Mouse (Mus musculus): ENCODE data around the gene Gdpgp1. TPM values are rescaled to one million over a fixed set of nuclear protein-coding genes. Genes with fewer than 3 reads are reported as not detected.
A peak's percentile ranks its signal among the peaks of the same experiment; 100 is the strongest.

Gdpgp1 gene
- polyA plus RNA-seq, 1 experiment: 5.3 TPM

DNA sequence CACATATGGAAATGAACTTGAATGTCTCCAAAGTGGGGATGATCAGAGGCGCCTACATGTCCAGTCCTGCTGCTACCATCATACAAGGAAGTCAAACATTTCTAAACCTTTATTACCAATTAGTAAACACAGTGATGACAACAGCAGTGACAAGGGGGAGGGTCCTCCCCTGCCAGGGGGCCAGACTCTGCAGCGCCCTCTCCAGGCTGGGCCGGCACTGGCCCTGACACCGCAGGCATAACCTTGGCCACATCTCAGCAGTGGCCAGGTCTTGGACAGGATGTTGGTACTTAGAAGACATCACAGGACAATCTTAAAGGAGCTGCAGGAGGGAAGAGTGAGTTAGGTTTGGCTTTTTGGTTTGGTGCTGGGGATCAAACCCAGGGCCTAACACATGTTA, 5.6 kb upstream of the Gdpgp1 start:
- H3K27ac ChIP-seq (ENCODE audit: control insufficient read depth, insufficient read depth, low read length): no peak overlapping the region
- TF ChIP-seq CTCF (IDR thresholded peaks at IDR 0.05; ENCODE audit: borderline replicate concordance, control insufficient read depth, extremely low read depth, insufficient read depth, low read length, poor library complexity): no peak
- TF ChIP-seq POLR2A (IDR thresholded peaks at IDR 0.05; ENCODE audit: control insufficient read depth, extremely low read depth, insufficient read depth, low read length, poor library complexity): no peak
- DNase-seq: no peak
- H3K36me3 ChIP-seq (ENCODE audit: control insufficient read depth, insufficient read depth, low read length): peaks cover 31% of the 10 kb centered on the region
- WGBS: 96% methylated on average over 4 of the region's 4 CpGs
- no peaks in the 10 kb centered on the region for H3K27me3 ChIP-seq (ENCODE audit: control insufficient read depth, insufficient read depth, low read length)
- H3K4me3 ChIP-seq (ENCODE audit: control insufficient read depth, insufficient read depth, low read length): no peak overlapping the region
- H3K4me1 ChIP-seq (replicated peaks; ENCODE audit: control insufficient read depth, insufficient read depth, low read length): peaks cover 5% of the 10 kb centered on the region; the same call in 1 of the 2 replicates

DNA sequence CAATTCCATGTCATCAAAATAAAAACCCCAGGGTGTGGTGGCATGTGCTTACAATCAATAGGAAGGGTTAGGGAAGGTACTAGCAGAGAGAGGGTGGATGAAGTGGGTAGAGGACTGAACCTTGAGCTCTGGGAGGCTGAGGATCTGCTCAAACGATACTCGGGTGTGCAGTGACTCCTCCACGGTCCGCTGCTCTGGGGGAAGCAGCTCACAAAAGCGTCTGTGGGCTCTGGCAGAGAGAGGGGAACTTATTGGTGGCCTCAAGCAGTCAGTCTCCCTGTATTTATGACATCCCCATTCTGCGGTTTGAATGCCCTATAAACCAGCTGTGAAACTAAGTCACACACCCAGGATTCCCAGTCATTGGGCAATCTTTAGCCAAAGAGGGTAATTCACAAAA, 2.5 kb upstream of the Gdpgp1 start:
- DNase-seq: no peak
- Histone ChIP-seq H3K4me3 (ENCODE audit: control insufficient read depth, insufficient read depth, low read length) (no peak overlapping the region), H3K4me1 (replicated peaks; ENCODE audit: control insufficient read depth, insufficient read depth, low read length) (peaks cover 10% of the 10 kb centered on the region), H3K36me3 (ENCODE audit: control insufficient read depth, insufficient read depth, low read length) (peaks cover 15% of the 10 kb centered on the region), H3K27me3 (ENCODE audit: control insufficient read depth, insufficient read depth, low read length) (no peaks in the 10 kb centered on the region), H3K27ac (ENCODE audit: control insufficient read depth, insufficient read depth, low read length) (no peak overlapping the region)
- no peak for TF ChIP-seq POLR2A (IDR thresholded peaks at IDR 0.05; ENCODE audit: control insufficient read depth, extremely low read depth, insufficient read depth, low read length, poor library complexity)
- 46% methylated on average over 6 of the region's 6 CpGs for WGBS

DNA sequence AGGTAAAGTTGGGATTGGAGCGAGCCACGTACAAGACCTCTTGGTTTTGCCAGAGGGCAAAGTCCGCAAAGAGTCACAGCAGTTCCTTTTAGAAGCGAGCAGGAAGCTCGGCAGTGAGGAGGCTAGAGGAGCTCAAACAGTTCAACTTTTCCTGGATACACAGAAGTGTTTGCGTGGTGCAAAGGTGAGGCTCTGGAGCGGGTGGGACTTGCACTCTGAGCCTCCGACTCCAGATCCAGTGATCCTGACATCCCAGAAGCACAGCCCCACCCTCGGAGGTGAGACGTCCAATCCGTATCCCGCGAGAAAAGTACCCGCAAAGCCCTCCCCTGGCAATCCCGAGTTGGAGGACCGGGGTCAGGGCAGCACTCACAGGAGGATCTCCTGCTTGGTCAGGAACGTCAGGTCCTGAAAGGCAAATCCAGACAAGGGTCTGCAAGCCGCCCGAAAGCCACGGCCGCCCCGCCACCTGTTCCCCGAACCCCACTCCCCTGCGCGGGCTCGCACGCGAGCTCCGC, 635 bp upstream of the Gdpgp1 start:
- Histone ChIP-seq H3K27ac (ENCODE audit: control insufficient read depth, insufficient read depth, low read length) (peak overlapping the region; percentile 3; the same call in 1 of the 2 replicates), H3K36me3 (ENCODE audit: control insufficient read depth, insufficient read depth, low read length) (peaks cover 3% of the 10 kb centered on the region), H3K4me3 (ENCODE audit: control insufficient read depth, insufficient read depth, low read length) (peak overlapping the region; percentile 55), H3K4me1 (replicated peaks; ENCODE audit: control insufficient read depth, insufficient read depth, low read length) (peaks cover 10% of the 10 kb centered on the region), H3K27me3 (ENCODE audit: control insufficient read depth, insufficient read depth, low read length) (no peaks in the 10 kb centered on the region)
- 1% methylated on average over 29 of the region's 29 CpGs for WGBS
- no peak for DNase-seq
- TF ChIP-seq CTCF (IDR thresholded peaks at IDR 0.05; ENCODE audit: borderline replicate concordance, control insufficient read depth, extremely low read depth, insufficient read depth, low read length, poor library complexity) (no peak), POLR2A (IDR thresholded peaks at IDR 0.05; ENCODE audit: control insufficient read depth, extremely low read depth, insufficient read depth, low read length, poor library complexity) (no peak)

DNA sequence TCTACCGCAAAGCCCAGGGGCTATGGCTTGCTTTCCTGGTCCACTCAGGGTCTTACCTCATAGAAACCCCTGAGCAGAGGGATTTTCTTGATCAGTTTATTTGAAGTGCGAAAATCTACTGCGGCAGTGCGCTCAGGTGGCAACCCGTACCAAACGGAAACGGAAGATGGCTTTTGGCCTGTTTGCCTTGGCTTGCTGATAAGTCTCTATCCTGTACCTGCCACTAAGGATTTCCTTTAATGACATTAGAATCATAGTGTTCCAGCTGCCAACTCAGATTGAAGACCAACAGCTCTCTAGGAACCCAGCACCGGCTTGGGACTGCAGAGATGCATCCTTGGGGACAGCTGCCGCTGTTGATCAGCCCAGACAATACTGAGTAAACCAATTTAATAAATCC, 1.1 kb downstream of the Gdpgp1 start:
- Histone ChIP-seq H3K36me3 (ENCODE audit: control insufficient read depth, insufficient read depth, low read length) (peaks cover 7% of the 10 kb centered on the region), H3K4me3 (ENCODE audit: control insufficient read depth, insufficient read depth, low read length) (peak overlapping the region; percentile 15; the same call in 1 of the 2 replicates), H3K27ac (ENCODE audit: control insufficient read depth, insufficient read depth, low read length) (peak overlapping the region; percentile 50; the same call in 1 of the 2 replicates), H3K4me1 (replicated peaks; ENCODE audit: control insufficient read depth, insufficient read depth, low read length) (peaks cover 7% of the 10 kb centered on the region), H3K27me3 (ENCODE audit: control insufficient read depth, insufficient read depth, low read length) (no peaks in the 10 kb centered on the region)
- TF ChIP-seq POLR2A (IDR thresholded peaks at IDR 0.05; ENCODE audit: control insufficient read depth, extremely low read depth, insufficient read depth, low read length, poor library complexity) (no peak), CTCF (IDR thresholded peaks at IDR 0.05; ENCODE audit: borderline replicate concordance, control insufficient read depth, extremely low read depth, insufficient read depth, low read length, poor library complexity) (no peak)
- DNase-seq: no peak
- 72% methylated on average over 9 of the region's 9 CpGs for WGBS

DNA sequence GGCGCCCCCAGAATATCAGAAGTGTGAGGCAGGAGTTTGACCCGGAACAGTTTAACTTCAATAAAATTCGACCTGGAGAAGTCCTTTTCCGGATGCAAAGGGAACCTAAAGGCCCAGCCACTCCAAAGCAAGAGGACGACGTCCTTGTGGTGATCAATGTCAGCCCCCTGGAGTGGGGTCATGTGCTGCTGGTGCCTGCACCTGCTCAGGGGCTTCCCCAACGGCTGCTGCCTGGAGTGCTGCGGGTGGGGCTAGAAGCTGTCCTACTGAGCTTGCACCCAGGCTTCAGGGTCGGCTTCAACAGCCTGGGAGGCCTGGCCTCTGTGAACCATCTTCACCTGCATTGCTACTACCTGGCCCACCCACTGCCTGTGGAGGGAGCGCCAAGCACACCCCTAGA, 5.9 kb downstream of the Gdpgp1 start:
- no peaks in the 10 kb centered on the region for H3K27me3 ChIP-seq (ENCODE audit: control insufficient read depth, insufficient read depth, low read length)
- WGBS: 94% methylated on average over 10 of the region's 10 CpGs
- H3K4me1 ChIP-seq (replicated peaks; ENCODE audit: control insufficient read depth, insufficient read depth, low read length): peaks cover 5% of the 10 kb centered on the region

DNA sequence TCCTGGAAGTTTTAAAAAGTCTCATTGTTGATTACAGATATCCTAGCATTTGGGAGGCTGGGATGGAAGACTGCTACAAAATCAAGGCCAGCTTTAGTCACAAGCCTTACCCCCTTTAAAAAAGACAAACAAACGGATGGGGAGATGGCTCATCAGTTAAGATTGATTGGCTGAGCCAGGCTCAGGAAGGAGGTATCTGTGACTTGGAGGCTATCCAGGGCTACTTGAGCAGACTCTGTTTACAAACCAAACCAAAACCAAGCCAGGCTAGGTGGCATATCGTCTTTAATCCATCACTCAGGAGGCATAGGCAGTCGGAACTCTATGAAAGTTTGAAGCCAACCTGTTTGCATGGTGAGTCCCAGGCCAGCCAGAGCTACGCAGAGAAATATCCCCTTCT, 9.0 kb downstream of the Gdpgp1 start:
- DNase-seq: no peak
- 95% methylated on average over 4 of the region's 4 CpGs for WGBS
- H3K27ac ChIP-seq (ENCODE audit: control insufficient read depth, insufficient read depth, low read length): no peak overlapping the region

More for the DNA sequence above, 5.9 kb downstream of the Gdpgp1 start:
- Histone ChIP-seq H3K27ac (ENCODE audit: control insufficient read depth, insufficient read depth, low read length) (no peak overlapping the region), H3K4me3 (ENCODE audit: control insufficient read depth, insufficient read depth, low read length) (no peak overlapping the region), H3K36me3 (ENCODE audit: control insufficient read depth, insufficient read depth, low read length) (peaks cover 22% of the 10 kb centered on the region)
- TF ChIP-seq POLR2A (IDR thresholded peaks at IDR 0.05; ENCODE audit: control insufficient read depth, extremely low read depth, insufficient read depth, low read length, poor library complexity) (no peak), CTCF (IDR thresholded peaks at IDR 0.05; ENCODE audit: borderline replicate concordance, control insufficient read depth, extremely low read depth, insufficient read depth, low read length, poor library complexity) (no peak)
- DNase-seq: no peak

DNA sequence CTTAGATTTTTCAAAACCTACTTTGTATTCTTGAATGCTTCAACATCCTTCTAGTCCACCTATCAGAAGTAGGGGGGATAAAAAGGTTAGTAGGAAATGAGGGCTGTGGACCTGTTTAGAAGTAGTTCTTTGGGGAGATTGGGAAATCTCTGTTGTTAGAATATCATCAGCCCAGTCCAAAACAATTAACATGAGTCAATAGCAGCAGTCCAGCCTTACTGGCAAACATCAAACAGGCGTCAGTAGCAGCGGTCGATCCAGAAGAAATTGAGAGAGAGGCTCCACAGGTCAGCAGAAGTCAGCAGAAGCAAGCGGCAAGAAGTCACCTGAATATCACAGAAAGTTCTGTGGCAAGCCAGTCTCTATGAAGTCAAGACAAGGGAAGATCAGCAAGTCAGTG, 12.2 kb downstream of the Gdpgp1 start:
- Histone ChIP-seq H3K27me3 (ENCODE audit: control insufficient read depth, insufficient read depth, low read length) (no peaks in the 10 kb centered on the region), H3K36me3 (ENCODE audit: control insufficient read depth, insufficient read depth, low read length) (peaks cover 8% of the 10 kb centered on the region; the same call in 1 of the 2 replicates), H3K4me1 (replicated peaks; ENCODE audit: control insufficient read depth, insufficient read depth, low read length) (0 out of 2 replicates have a peak, but pooled peaks cover 2% of the 10 kb centered on the region), H3K4me3 (ENCODE audit: control insufficient read depth, insufficient read depth, low read length) (no peak overlapping the region), H3K27ac (ENCODE audit: control insufficient read depth, insufficient read depth, low read length) (no peak overlapping the region)
- no peak for TF ChIP-seq POLR2A (IDR thresholded peaks at IDR 0.05; ENCODE audit: control insufficient read depth, extremely low read depth, insufficient read depth, low read length, poor library complexity)
- no peak for TF ChIP-seq CTCF (IDR thresholded peaks at IDR 0.05; ENCODE audit: borderline replicate concordance, control insufficient read depth, extremely low read depth, insufficient read depth, low read length, poor library complexity)
- DNase-seq: no peak
- WGBS: over 99% methylated on average over 4 of the region's 4 CpGs

More for the DNA sequence above, 9.0 kb downstream of the Gdpgp1 start:
- Histone ChIP-seq H3K36me3 (ENCODE audit: control insufficient read depth, insufficient read depth, low read length) (peaks cover 22% of the 10 kb centered on the region), H3K4me1 (replicated peaks; ENCODE audit: control insufficient read depth, insufficient read depth, low read length) (0 out of 2 replicates have a peak, but pooled peaks cover 2% of the 10 kb centered on the region), H3K27me3 (ENCODE audit: control insufficient read depth, insufficient read depth, low read length) (no peaks in the 10 kb centered on the region), H3K4me3 (ENCODE audit: control insufficient read depth, insufficient read depth, low read length) (no peak overlapping the region)
- TF ChIP-seq CTCF (IDR thresholded peaks at IDR 0.05; ENCODE audit: borderline replicate concordance, control insufficient read depth, extremely low read depth, insufficient read depth, low read length, poor library complexity) (no peak), POLR2A (IDR thresholded peaks at IDR 0.05; ENCODE audit: control insufficient read depth, extremely low read depth, insufficient read depth, low read length, poor library complexity) (no peak)
